Mouse (Mus musculus): ENCODE data around the gene Prickle3. TPM values are rescaled to one million over a fixed set of nuclear protein-coding genes. Genes with fewer than 3 reads are reported as not detected.
"Not testable (repeated sequence)": the region's sequence is repeated elsewhere in the genome, so short reads cannot be mapped to it uniquely, and the experiment has no call there.

Prickle3 gene
- polyA plus RNA-seq, 1 experiment = 27.1 TPM

DNA sequence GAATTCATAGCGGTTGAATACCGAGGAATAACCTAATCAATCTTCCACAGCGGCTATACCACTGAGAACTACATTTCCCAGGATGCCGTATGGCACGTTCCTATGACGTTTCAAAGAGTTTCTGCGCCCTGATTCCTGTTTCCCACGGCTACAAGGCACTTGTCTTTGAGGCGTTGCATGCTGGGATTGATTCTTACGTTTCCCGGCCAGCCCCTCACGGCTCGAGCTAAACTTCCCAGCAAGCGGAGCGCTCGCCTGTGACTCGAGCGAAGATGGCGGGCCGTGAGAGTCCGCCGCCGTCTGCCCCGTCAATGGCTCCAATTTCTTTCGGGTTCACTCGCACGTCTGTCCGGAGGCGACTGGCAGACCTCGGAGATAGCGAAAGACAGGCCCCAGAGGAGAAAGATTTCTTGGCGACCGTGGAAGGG lies 39.9 kb downstream of the Prickle3 start, which contains the start of gene Gpkow:
Gene Gpkow (plus strand): TSS at position 178 of the 428 bp plus-strand sequence.
- TF ChIP-seq CTCF (IDR thresholded peaks at IDR 0.05; ENCODE audit: extremely low read depth, insufficient read depth, insufficient read length, insufficient replicate concordance) (no peak), POLR2A (IDR thresholded peaks at IDR 0.05; ENCODE audit: low read depth, low read length) (peak; percentile 31; the same call in 1 of the 2 replicates)
- Histone ChIP-seq H3K4me3 (ENCODE audit: extremely low read depth, insufficient read depth, insufficient read length) (peak within 1 kb of the TSS; percentile 80), H3K4me1 (ENCODE audit: control insufficient read depth, insufficient read depth, insufficient read length) (no peaks in the 10 kb centered on the region), H3K27ac (ENCODE audit: insufficient read depth, low read length) (peak within 1 kb of the TSS; percentile 73; the same call in 1 of the 2 replicates), H3K36me3 (ENCODE audit: control insufficient read depth, insufficient read depth, low read length) (peaks cover 3% of the 10 kb centered on the region), H3K27me3 (ENCODE audit: control insufficient read depth, insufficient read depth, low read length) (no peaks in the 10 kb centered on the region)
- 20% methylated on average over 33 of the region's 33 CpGs for WGBS
- peak; percentile 78 to 80 for DNase-seq (ENCODE audit: low read depth in 1 of 2, low spot score in 2 of 2)

DNA sequence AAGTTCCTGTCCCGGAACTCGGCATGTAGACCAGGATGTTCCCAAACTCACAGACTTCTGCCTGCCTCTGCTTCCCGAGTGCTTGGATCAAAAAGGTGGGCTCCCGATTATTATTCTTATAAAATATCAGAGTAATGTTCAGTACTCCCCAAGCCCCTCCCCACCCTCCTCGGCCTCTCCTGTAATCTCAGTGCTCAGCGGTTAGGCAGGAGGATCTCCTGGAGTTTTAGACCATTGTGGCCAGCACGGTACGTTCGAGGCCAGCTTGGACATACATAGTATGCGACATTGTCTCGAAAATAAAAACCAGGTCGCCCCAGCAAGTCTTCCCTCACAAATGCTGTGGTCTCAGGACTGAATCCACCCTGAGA lies 56.7 kb downstream of the Prickle3 start:
- WGBS = 28% methylated on average over 6 of the region's 12 CpGs
- not testable (repeated sequence) for H3K27me3 ChIP-seq (ENCODE audit: control insufficient read depth, insufficient read depth, low read length); H3K36me3 ChIP-seq (ENCODE audit: control insufficient read depth, insufficient read depth, low read length); H3K27ac ChIP-seq (ENCODE audit: insufficient read depth, low read length); H3K4me1 ChIP-seq (ENCODE audit: control insufficient read depth, insufficient read depth, insufficient read length); DNase-seq (ENCODE audit: low read depth in 1 of 2, low spot score in 2 of 2)
- H3K4me3 ChIP-seq (ENCODE audit: extremely low read depth, insufficient read depth, insufficient read length) = peak overlapping the region; percentile 40; the same call in 1 of the 2 replicates

DNA sequence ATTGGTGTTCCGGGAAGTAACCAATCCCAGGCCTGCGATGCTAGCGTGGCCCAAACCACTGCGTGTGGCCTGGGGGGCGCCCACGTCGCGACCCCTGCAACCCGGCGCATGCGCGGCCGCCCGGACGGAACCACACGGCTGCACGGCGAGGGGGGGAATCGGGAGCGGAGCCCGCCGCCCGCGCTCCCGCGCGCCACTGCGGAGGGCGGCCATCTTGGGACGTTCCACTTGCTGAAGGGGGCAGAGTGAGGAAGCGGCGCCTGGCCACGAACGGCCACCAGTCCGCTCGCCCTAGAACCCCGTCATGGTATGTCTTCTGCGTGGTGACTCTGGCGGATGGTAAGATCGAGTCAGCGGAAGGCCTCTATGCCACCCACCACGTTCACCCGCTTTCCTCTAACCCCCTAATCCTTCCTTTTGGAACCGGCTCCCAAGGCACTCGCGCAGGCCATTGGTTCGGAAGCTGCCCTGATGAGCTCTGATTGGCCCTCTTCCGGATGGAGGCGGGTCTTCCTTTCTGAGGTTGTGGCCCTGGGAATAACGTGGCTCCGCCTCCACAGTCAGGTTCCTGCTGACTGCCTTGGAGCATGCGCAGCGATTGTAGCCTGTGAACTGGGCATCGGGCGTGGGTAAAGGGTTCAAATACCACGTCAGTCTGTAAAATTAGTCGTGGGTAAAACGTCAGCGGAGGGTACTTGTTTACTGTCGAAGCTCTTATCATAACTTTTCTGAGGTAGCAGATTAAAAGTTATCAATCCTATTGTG lies 57.3 kb downstream of the Prickle3 start, which contains the start of gene Wdr45:
Gene Wdr45 (plus strand): TSS at position 199 of the 765 bp plus-strand sequence.
- not testable (repeated sequence) for H3K36me3 ChIP-seq (ENCODE audit: control insufficient read depth, insufficient read depth, low read length); H3K27me3 ChIP-seq (ENCODE audit: control insufficient read depth, insufficient read depth, low read length); H3K4me1 ChIP-seq (ENCODE audit: control insufficient read depth, insufficient read depth, insufficient read length)
- peak within 1 kb of the TSS; percentile 74; the same call in 1 of the 2 replicates for H3K27ac ChIP-seq (ENCODE audit: insufficient read depth, low read length)
- H3K4me3 ChIP-seq (ENCODE audit: extremely low read depth, insufficient read depth, insufficient read length) = peak within 1 kb of the TSS; percentile 40; the same call in 1 of the 2 replicates
- peak; percentile 89 to 92 for DNase-seq (ENCODE audit: low read depth in 1 of 2, low spot score in 2 of 2)
- 30% methylated on average over 47 of the region's 60 CpGs for WGBS

DNA sequence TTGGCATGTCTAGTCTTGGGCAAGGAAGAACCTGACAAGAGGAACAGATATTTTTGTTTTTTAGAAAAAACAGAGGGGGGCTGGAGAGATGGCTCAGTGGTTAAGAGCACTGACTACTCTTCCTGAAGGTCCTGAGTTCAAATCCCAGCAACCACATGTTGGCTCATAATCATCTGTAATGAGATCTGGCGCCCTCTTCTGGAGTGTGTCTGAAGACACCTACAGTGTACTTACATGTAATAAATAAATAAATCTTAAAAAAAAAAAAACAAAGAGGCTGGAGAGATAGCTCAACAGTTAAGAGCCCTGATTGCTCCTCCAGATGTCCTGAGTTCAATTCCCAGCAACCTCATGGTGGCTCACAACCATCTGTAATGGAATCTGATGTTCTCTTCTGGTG lies 59.0 kb downstream of the Prickle3 start:
- 38% methylated on average over 1 of the region's 1 CpGs for WGBS
- not testable (repeated sequence) for H3K4me3 ChIP-seq (ENCODE audit: extremely low read depth, insufficient read depth, insufficient read length); H3K27ac ChIP-seq (ENCODE audit: insufficient read depth, low read length); H3K36me3 ChIP-seq (ENCODE audit: control insufficient read depth, insufficient read depth, low read length); H3K4me1 ChIP-seq (ENCODE audit: control insufficient read depth, insufficient read depth, insufficient read length); DNase-seq (ENCODE audit: low read depth in 1 of 2, low spot score in 2 of 2); H3K27me3 ChIP-seq (ENCODE audit: control insufficient read depth, insufficient read depth, low read length)

Other genes with a start within 250 kb of the Prickle3 start
- gene Foxp3, start 83.6 kb upstream of the Prickle3 start, polyA plus RNA-seq (2012; rRNA removed) = 5.7 and 10.5 TPM in 2 replicates
- gene Ppp1r3f, start 83.0 kb upstream of the Prickle3 start, polyA plus RNA-seq (2012; rRNA removed) = 4.0 and 6.8 TPM in 2 replicates
- gene Ccdc22, start 51.7 kb upstream of the Prickle3 start, polyA plus RNA-seq (2012; rRNA removed) = 15.1 and 19.9 TPM in 2 replicates
- gene Cacna1f, start 50.2 kb upstream of the Prickle3 start, polyA plus RNA-seq (2012; rRNA removed) = 0.07 and 0.09 TPM in 2 replicates
- gene Syp, start 18.8 kb upstream of the Prickle3 start, polyA plus RNA-seq (2012; rRNA removed) = 2.4 and 3.2 TPM in 2 replicates
- 88.2 and 90.0 TPM in 2 replicates for gene Plp2, start 14.1 kb downstream of the Prickle3 start, polyA plus RNA-seq (2012; rRNA removed)
- gene Magix, start 24.0 kb downstream of the Prickle3 start, polyA plus RNA-seq (2012; rRNA removed) = 0.29 and 0.52 TPM in 2 replicates
- 6.1 and 6.2 TPM in 2 replicates for gene Gpkow, start 39.9 kb downstream of the Prickle3 start, polyA plus RNA-seq (2012; rRNA removed)
- 38.4 and 41.7 TPM in 2 replicates for gene Wdr45, start 57.1 kb downstream of the Prickle3 start, polyA plus RNA-seq (2012; rRNA removed)
- 0.13 and 0.75 TPM in 2 replicates for gene Gm45208, start 65.0 kb downstream of the Prickle3 start, polyA plus RNA-seq (2012; rRNA removed)
- gene Praf2, start 71.2 kb downstream of the Prickle3 start, polyA plus RNA-seq (2012; rRNA removed) = 26.0 and 33.7 TPM in 2 replicates
- gene Ccdc120, start 93.6 kb downstream of the Prickle3 start, polyA plus RNA-seq (2012; rRNA removed) = 1.6 and 1.7 TPM in 2 replicates
- 23.3 and 24.6 TPM in 2 replicates for gene Tfe3, start 105.3 kb downstream of the Prickle3 start, polyA plus RNA-seq (2012; rRNA removed)
- gene Gripap1, start 132.5 kb downstream of the Prickle3 start, polyA plus RNA-seq (2012; rRNA removed) = 53.3 and 53.9 TPM in 2 replicates
- gene Kcnd1, start 165.0 kb downstream of the Prickle3 start, polyA plus RNA-seq (2012; rRNA removed) = 1.4 and 1.6 TPM in 2 replicates
- 54.8 and 61.6 TPM in 2 replicates for gene Otud5, start 184.1 kb downstream of the Prickle3 start, polyA plus RNA-seq (2012; rRNA removed)
- gene Pim2, start 221.0 kb downstream of the Prickle3 start, polyA plus RNA-seq (2012; rRNA removed) = 40.1 and 75.0 TPM in 2 replicates
- 34.7 and 49.5 TPM in 2 replicates for gene Slc35a2, start 226.8 kb downstream of the Prickle3 start, polyA plus RNA-seq (2012; rRNA removed)
- gene Pqbp1, start 242.0 kb downstream of the Prickle3 start, polyA plus RNA-seq (2012; rRNA removed) = 79.1 and 83.1 TPM in 2 replicates
- 36.2 and 39.2 TPM in 2 replicates for gene Timm17b, start 242.1 kb downstream of the Prickle3 start, polyA plus RNA-seq (2012; rRNA removed)

Measured in spleen, adult 2 months (tissue).